30 mouse cellular contexts compared by ENCODE assay signal in genomic region chr10:66303235-66303780, GRCm38 (mm10).
A peak's percentile ranks its signal among the peaks of the same experiment; 100 is the strongest.
DNase-seq lines count a peak whose midpoint lies in the region; ATAC-seq and TF ChIP-seq lines count a peak whose summit lies in the region.
"Had no signal": no experiment of that assay in that cellular context is flagged by ENCODE, and none has a peak within 500 bp of the region (broad histone marks: within the 10 kb centered on the region; RNA-seq: fewer than 3 reads in every experiment).

No protein-coding gene starts in this region.

- no peak for ATAC-seq in kidney, postnatal 0 days (replicated peaks; ENCODE audit: low FRiP score, low read depth)
- ATAC-seq in lung, embryonic 15.5 days (ENCODE audit: borderline replicate concordance, extremely low read depth, low FRiP score, low TSS enrichment), result peak; percentile 69; the same call in 1 of the 2 replicates
- ATAC-seq in stomach, embryonic 16.5 days (ENCODE audit: insufficient read depth, low FRiP score), result peak; percentile 21; the same call in 1 of the 2 replicates
- ATAC-seq in stomach, postnatal 0 days (ENCODE audit: low FRiP score, low TSS enrichment), result no peak
- ATAC-seq: activated CD4-positive, CD25-positive, alpha-beta regulatory T cell, adult 4 months; CD4-positive, CD25-positive, alpha-beta regulatory T cell, adult 4 months; forebrain, embryonic 14.5 days; forebrain, embryonic 16.5 days; Patski had no signal

- TF ChIP-seq CTCF in kidney, postnatal 0 days (IDR thresholded peaks at IDR 0.05; ENCODE audit: low read depth), result no peak
- no peak for TF ChIP-seq CTCF in stomach, postnatal 0 days (IDR thresholded peaks at IDR 0.05; ENCODE audit: low read depth)

- H3K27me3 ChIP-seq in kidney, postnatal 0 days (ENCODE audit: insufficient read depth, low read length), result no peaks in the 10 kb centered on the region
- no peaks in the 10 kb centered on the region for H3K27me3 ChIP-seq in lung, embryonic 15.5 days
- H3K27me3 ChIP-seq in stomach, embryonic 16.5 days (ENCODE audit: control insufficient read depth, insufficient read depth, low read length), result no peaks in the 10 kb centered on the region
- H3K27me3 ChIP-seq in stomach, postnatal 0 days (ENCODE audit: control insufficient read depth, insufficient read depth, low read length), result no peaks in the 10 kb centered on the region
- H3K27me3 ChIP-seq: CH12.LX; embryonic facial prominence, embryonic 13.5 days; embryonic facial prominence, embryonic 15.5 days; forebrain, embryonic 12.5 days had no signal

- no peak overlapping the region for H3K4me3 ChIP-seq in kidney, postnatal 0 days (replicated peaks; ENCODE audit: low read depth, low read length)
- no peak overlapping the region for H3K4me3 ChIP-seq in lung, embryonic 15.5 days
- H3K4me3 ChIP-seq in stomach, embryonic 16.5 days (replicated peaks; ENCODE audit: low read length), result no peak overlapping the region
- no peak overlapping the region for H3K4me3 ChIP-seq in stomach, postnatal 0 days (ENCODE audit: low read depth, low read length)
- H3K4me3 ChIP-seq: embryonic facial prominence, embryonic 13.5 days; embryonic facial prominence, embryonic 15.5 days; erythroblast, embryonic 14.5 days; forebrain, embryonic 10.5 days; forebrain, embryonic 12.5 days had no signal

- H3K9ac ChIP-seq in kidney, postnatal 0 days (ENCODE audit: low read depth, low read length), result no peak overlapping the region
- no peak overlapping the region for H3K9ac ChIP-seq in lung, embryonic 15.5 days
- H3K9ac ChIP-seq in stomach, embryonic 16.5 days (ENCODE audit: low read length), result no peak overlapping the region
- no peak overlapping the region for H3K9ac ChIP-seq in stomach, postnatal 0 days (ENCODE audit: low read length)
- H3K9ac ChIP-seq: embryonic facial prominence, embryonic 13.5 days; embryonic facial prominence, embryonic 15.5 days; forebrain, embryonic 12.5 days had no signal

- H3K4me1 ChIP-seq in kidney, postnatal 0 days (replicated peaks; ENCODE audit: insufficient read depth, low read length), result no peaks in the 10 kb centered on the region
- no peaks in the 10 kb centered on the region for H3K4me1 ChIP-seq in lung, embryonic 15.5 days
- no peaks in the 10 kb centered on the region for H3K4me1 ChIP-seq in stomach, embryonic 16.5 days (ENCODE audit: control insufficient read depth, insufficient read depth, low read length)
- H3K4me1 ChIP-seq in stomach, postnatal 0 days (replicated peaks; ENCODE audit: control insufficient read depth, insufficient read depth), result no peaks in the 10 kb centered on the region
- H3K4me1 ChIP-seq: embryonic facial prominence, embryonic 13.5 days; embryonic facial prominence, embryonic 15.5 days; forebrain, embryonic 10.5 days; forebrain, embryonic 12.5 days had no signal

- no peaks in the 10 kb centered on the region for H3K36me3 ChIP-seq in kidney, postnatal 0 days (ENCODE audit: insufficient read depth, low read length)
- H3K36me3 ChIP-seq in lung, embryonic 15.5 days, result no peaks in the 10 kb centered on the region
- no peaks in the 10 kb centered on the region for H3K36me3 ChIP-seq in stomach, embryonic 16.5 days (ENCODE audit: control insufficient read depth, insufficient read depth, low read length)
- no peaks in the 10 kb centered on the region for H3K36me3 ChIP-seq in stomach, postnatal 0 days (ENCODE audit: control insufficient read depth, insufficient read depth, low read length)
- H3K36me3 ChIP-seq: embryonic facial prominence, embryonic 13.5 days; embryonic facial prominence, embryonic 15.5 days; forebrain, embryonic 10.5 days; forebrain, embryonic 12.5 days; G1E had no signal

- no peak overlapping the region for H3K27ac ChIP-seq in kidney, postnatal 0 days
- H3K27ac ChIP-seq in lung, embryonic 15.5 days, result no peak overlapping the region
- no peak overlapping the region for H3K27ac ChIP-seq in stomach, embryonic 16.5 days (ENCODE audit: low read length)
- no peak overlapping the region for H3K27ac ChIP-seq in stomach, postnatal 0 days (replicated peaks)
- H3K27ac ChIP-seq: embryonic facial prominence, embryonic 13.5 days; embryonic facial prominence, embryonic 15.5 days; forebrain, embryonic 10.5 days; forebrain, embryonic 12.5 days had no signal

- TF ChIP-seq EP300 in stomach, postnatal 0 days (optimal IDR thresholded peaks at IDR 0.05), result no peak

- WGBS in kidney, postnatal 0 days, result 63% methylated on average over 2 of the region's 2 CpGs
- WGBS in lung, embryonic 15.5 days, result 61% methylated on average over 2 of the region's 2 CpGs
- WGBS in stomach, embryonic 16.5 days, result 53% methylated on average over 2 of the region's 2 CpGs
- 53% methylated on average over 2 of the region's 2 CpGs for WGBS in stomach, postnatal 0 days

- H3K9me3 ChIP-seq in kidney, postnatal 0 days (replicated peaks; ENCODE audit: low read length), result no peaks in the 10 kb centered on the region
- no peaks in the 10 kb centered on the region for H3K9me3 ChIP-seq in lung, embryonic 15.5 days
- no peaks in the 10 kb centered on the region for H3K9me3 ChIP-seq in stomach, embryonic 16.5 days (replicated peaks; ENCODE audit: control insufficient read depth, low read length)
- no peaks in the 10 kb centered on the region for H3K9me3 ChIP-seq in stomach, postnatal 0 days (ENCODE audit: control insufficient read depth, low read length)
- H3K9me3 ChIP-seq: embryonic facial prominence, embryonic 13.5 days; embryonic facial prominence, embryonic 15.5 days; forebrain, embryonic 10.5 days; forebrain, embryonic 12.5 days; G1E had no signal

- no peak overlapping the region for H3K4me2 ChIP-seq in kidney, postnatal 0 days (ENCODE audit: low read length)
- H3K4me2 ChIP-seq in lung, embryonic 15.5 days, result no peak overlapping the region
- H3K4me2 ChIP-seq in stomach, embryonic 16.5 days (ENCODE audit: low read depth, low read length), result no peak overlapping the region
- H3K4me2 ChIP-seq in stomach, postnatal 0 days (replicated peaks; ENCODE audit: low read depth), result no peak overlapping the region
- H3K4me2 ChIP-seq: embryonic facial prominence, embryonic 13.5 days; embryonic facial prominence, embryonic 15.5 days; forebrain, embryonic 12.5 days had no signal

- peak; percentile 41 for DNase-seq in cerebellum, adult 9-10 months
- DNase-seq in cerebellum, postnatal 10 days, result no peak
- peak; percentile 23 for DNase-seq in kidney, postnatal 0 days (ENCODE audit: low spot score)
- no peak for DNase-seq in kidney, postnatal 10 days
- no peak for DNase-seq in lung, postnatal 14 days
- no peak for DNase-seq in stomach, postnatal 0 days (ENCODE audit: low spot score)
- DNase-seq: adrenal gland, adult 8-10 months; adrenal gland, postnatal 14 days; adrenal gland, postnatal 36 days; B cell, adult 2 months; cerebellum, adult 11 months; cerebellum, adult 18-20 months; cerebellum, adult 8-10 months; cerebellum, postnatal 14 days; cerebellum, postnatal 36 days; embryo, embryonic 11 days had no signal

Comparison
In these comparisons a context has a peak if more than half of its experiments do, and no peak if none do; other contexts are left out.
1. DNase-seq: peak in cerebellum, adult 9-10 months (single experiment) and kidney, postnatal 0 days (single experiment); none in cerebellum, postnatal 10 days (0 of 2), kidney, postnatal 10 days (single experiment), lung, postnatal 14 days (single experiment) and stomach, postnatal 0 days (single experiment).
2. ATAC-seq: peak in lung, embryonic 15.5 days (single experiment) and stomach, embryonic 16.5 days (single experiment); none in kidney, postnatal 0 days (single experiment) and stomach, postnatal 0 days (single experiment).